Mouse (Mus musculus) cortical plate, adult 2 months (tissue): ENCODE results near the gene Pou2f2. TPM values are rescaled to one million over a fixed set of nuclear protein-coding genes. Genes with fewer than 3 reads are reported as not detected.

Source experiments
- H3K27ac ChIP-seq: fragments of 200-500 bp; 2 replicates; pipeline ENCODE4 v1.5.1; 2012; ENCODE audit warnings: low read length, control low read depth, inconsistent platforms; ENCODE audit not compliant: insufficient read depth
- H3K4me1 ChIP-seq: fragments of 200-500 bp; 2 replicates; pipeline ENCODE4 v1.6.1; 2011; ENCODE audit warnings: low read length; ENCODE audit not compliant: control insufficient read depth, insufficient read depth
- H3K4me3 ChIP-seq: fragments of 200-500 bp; 2 replicates; pipeline ENCODE4 v1.5.1; 2011; ENCODE audit warnings: mild to moderate bottlenecking, low read length, control low read depth; ENCODE audit not compliant: insufficient read depth
- CTCF ChIP-seq: fragments of 200-500 bp; IDR thresholded peaks from 2 replicates; pipeline ENCODE4 v1.5.1; 2011; ENCODE audit warnings: mild to moderate bottlenecking, control low read depth, low read length; ENCODE audit not compliant: insufficient read depth; ENCODE audit errors: extremely low read depth
- POLR2A ChIP-seq: fragments of 200-500 bp; IDR thresholded peaks from 2 replicates; pipeline ENCODE4 v1.6.1; 2011; ENCODE audit warnings: mild to moderate bottlenecking, low read length, control low read depth; ENCODE audit not compliant: insufficient read depth; ENCODE audit errors: extremely low read depth
- polyA plus RNA-seq: library from polyadenylated mRNA; depleted of rRNA; stranded (reverse); fragments of >200 nt; gene quantifications from 2 replicates; pipeline ENCODE4 v1.2.3, GENCODE M21; 2012

The Pou2f2 gene
- polyA plus RNA-seq, 1 experiment = 10.5 TPM

GRCm38 (mm10) chr7:25217653-25218395, 38.3 kb upstream of the Pou2f2 start:
- TF ChIP-seq CTCF = no peak
- no peak overlapping the region for H3K4me3 ChIP-seq
- H3K27ac ChIP-seq = no peak overlapping the region
- H3K4me1 ChIP-seq = no peaks in the 10 kb centered on the region

- Histone ChIP-seq H3K4me1 (no peaks in the 10 kb centered on the region), H3K27ac (no peak overlapping the region), H3K4me3 (no peak overlapping the region)
- TF ChIP-seq CTCF (no peak), POLR2A (no peak)
Measured at GRCm38 (mm10) chr7:25214172-25214571, 34.6 kb upstream of the Pou2f2 start.

GRCm38 (mm10) chr7:25213099-25213498, 33.6 kb upstream of the Pou2f2 start:
- Histone ChIP-seq H3K4me3 (no peak overlapping the region), H3K27ac (no peak overlapping the region), H3K4me1 (no peaks in the 10 kb centered on the region)
- TF ChIP-seq CTCF (no peak), POLR2A (no peak)

- H3K4me3 ChIP-seq = no peak overlapping the region
- no peak overlapping the region for H3K27ac ChIP-seq
- H3K4me1 ChIP-seq = no peaks in the 10 kb centered on the region
- no peak for TF ChIP-seq CTCF
- TF ChIP-seq POLR2A = no peak
Measured at GRCm38 (mm10) chr7:25210482-25210881, 31.0 kb upstream of the Pou2f2 start.

GRCm38 (mm10) chr7:25209161-25209622, 29.7 kb upstream of the Pou2f2 start:
- no peaks in the 10 kb centered on the region for H3K4me1 ChIP-seq
- H3K4me3 ChIP-seq = no peak overlapping the region
- H3K27ac ChIP-seq = no peak overlapping the region
- TF ChIP-seq CTCF = no peak
- no peak for TF ChIP-seq POLR2A

GRCm38 (mm10) chr7:25206094-25206830, 26.7 kb upstream of the Pou2f2 start:
- TF ChIP-seq CTCF (no peak), POLR2A (no peak)
- no peaks in the 10 kb centered on the region for H3K4me1 ChIP-seq
- H3K4me3 ChIP-seq = no peak overlapping the region
- no peak overlapping the region for H3K27ac ChIP-seq

GRCm38 (mm10) chr7:25205355-25206093, 26.0 kb upstream of the Pou2f2 start:
- TF ChIP-seq CTCF = no peak
- no peak for TF ChIP-seq POLR2A
- H3K4me3 ChIP-seq = no peak overlapping the region
- no peaks in the 10 kb centered on the region for H3K4me1 ChIP-seq
- no peak overlapping the region for H3K27ac ChIP-seq

GRCm38 (mm10) chr7:25203624-25204023, 24.1 kb upstream of the Pou2f2 start:
- no peak overlapping the region for H3K27ac ChIP-seq
- H3K4me3 ChIP-seq = no peak overlapping the region
- no peak for TF ChIP-seq CTCF
- TF ChIP-seq POLR2A = no peak
- no peaks in the 10 kb centered on the region for H3K4me1 ChIP-seq

- H3K27ac ChIP-seq = no peak overlapping the region
- no peaks in the 10 kb centered on the region for H3K4me1 ChIP-seq
- no peak for TF ChIP-seq CTCF
- no peak for TF ChIP-seq POLR2A
- H3K4me3 ChIP-seq = no peak overlapping the region
Measured at GRCm38 (mm10) chr7:25197384-25198018, 18.0 kb upstream of the Pou2f2 start.
